Mouse (Mus musculus) cerebellum, postnatal 25 days (tissue): Measurements from ENCODE around the gene Gm10643.

Experiments
- DNase-seq, 2 experiments: peaks; one replicate each; pipeline ENCODE4 v3.0.0; 2021; ENCODE audit warnings: mixed read lengths in 2 of 2

Gm10643 gene

GRCm38 (mm10) chr8:84065037-84065436 is at the start of gene Gm10643:
Gm10643 (minus strand) TSS chr8:84065137.
- no peak for DNase-seq

GRCm38 (mm10) chr8:84106216-84107040 is 41.5 kb upstream of the Gm10643 start:
- DNase-seq = no peak

GRCm38 (mm10) chr8:84105676-84106075 is 40.7 kb upstream of the Gm10643 start:
- no peak for DNase-seq

- DNase-seq = peak; percentile 97 to 99
These were observed 40.0 kb upstream of the Gm10643 start, which contains the start of gene Dcaf15 for GRCm38 (mm10) chr8:84104697-84105609. Dcaf15 (minus strand) TSS chr8:84104768.

GRCm38 (mm10) chr8:84104221-84104620 is 39.3 kb upstream of the Gm10643 start:
- peak in 1 of 2 experiments; percentile 77 for DNase-seq

GRCm38 (mm10) chr8:84103601-84104000 is 38.7 kb upstream of the Gm10643 start:
- peak in 1 of 2 experiments; percentile 55 for DNase-seq

GRCm38 (mm10) chr8:84101476-84102270 is 36.7 kb upstream of the Gm10643 start:
- DNase-seq = peak in 1 of 2 experiments; percentile 42

GRCm38 (mm10) chr8:84098376-84098775 is 33.4 kb upstream of the Gm10643 start:
- DNase-seq = no peak

- DNase-seq = peak in 1 of 2 experiments; percentile 10
These were observed 31.1 kb upstream of the Gm10643 start for GRCm38 (mm10) chr8:84096061-84096460.

GRCm38 (mm10) chr8:84090585-84090984 is 25.6 kb upstream of the Gm10643 start:
- peak in 1 of 2 experiments; percentile 6 for DNase-seq

GRCm38 (mm10) chr8:84089277-84089676 is 24.3 kb upstream of the Gm10643 start:
- DNase-seq = no peak

GRCm38 (mm10) chr8:84087821-84088220 is 22.9 kb upstream of the Gm10643 start:
- DNase-seq = peak in 1 of 2 experiments; percentile 3

GRCm38 (mm10) chr8:84087156-84087555 is 22.2 kb upstream of the Gm10643 start:
- DNase-seq = no peak

GRCm38 (mm10) chr8:84084341-84085115 is 19.6 kb upstream of the Gm10643 start:
- no peak for DNase-seq

- no peak for DNase-seq
These were observed 18.9 kb upstream of the Gm10643 start for GRCm38 (mm10) chr8:84083829-84084241.

- DNase-seq = no peak
These were observed 14.3 kb upstream of the Gm10643 start for GRCm38 (mm10) chr8:84079206-84079605.

- no peak for DNase-seq
These were observed 11.9 kb upstream of the Gm10643 start for GRCm38 (mm10) chr8:84076849-84077248.

- DNase-seq = peak in 1 of 2 experiments; percentile 3
These were observed 11.5 kb upstream of the Gm10643 start for GRCm38 (mm10) chr8:84076412-84076811.

- no peak for DNase-seq
These were observed 8.5 kb upstream of the Gm10643 start for GRCm38 (mm10) chr8:84073230-84073976.

- DNase-seq = peak in 1 of 2 experiments; percentile 6
These were observed 7.4 kb upstream of the Gm10643 start for GRCm38 (mm10) chr8:84072321-84072720.

GRCm38 (mm10) chr8:84071921-84072320 is 7.0 kb upstream of the Gm10643 start:
- DNase-seq = peak in 1 of 2 experiments; percentile 7
